Mouse (Mus musculus): Measurements from ENCODE around the gene Ybey. TPM values are rescaled to one million over a fixed set of nuclear protein-coding genes. Genes with fewer than 3 reads are reported as not detected.

The Ybey gene
- total and polyA plus RNA-seq, 2 experiments = 2.6 to 3.0 TPM

DNA sequence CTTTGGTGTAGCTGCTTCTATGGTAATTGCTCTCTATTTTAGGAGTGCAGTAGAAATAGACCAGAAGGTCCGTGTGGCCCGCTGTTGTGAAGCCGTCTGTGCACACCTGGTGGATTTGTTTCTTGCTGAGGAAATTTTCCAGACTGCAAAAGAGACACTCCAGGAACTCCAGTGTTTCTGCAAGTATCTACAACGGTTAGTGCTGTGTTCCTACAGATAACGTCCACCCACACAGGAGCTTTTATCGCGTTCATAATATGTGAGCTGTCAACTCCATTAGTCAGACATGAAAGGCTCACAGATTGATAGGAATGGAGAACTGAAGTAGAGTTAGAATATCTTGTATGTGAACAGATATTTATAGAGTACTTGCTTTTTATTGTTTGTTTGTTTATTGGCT, 27.5 kb upstream of the Ybey start:
- H3K79me2 ChIP-seq (ENCODE audit: control insufficient read depth, insufficient read depth, low read length) = no peaks in the 10 kb centered on the region
- no peak overlapping the region for H3K27ac ChIP-seq (replicated peaks; ENCODE audit: insufficient read depth, low read depth, low read length)
- H3K4me3 ChIP-seq (ENCODE audit: insufficient read depth, low read depth, low read length) = no peak overlapping the region
- peaks cover 52% of the 10 kb centered on the region for H3K36me3 ChIP-seq (ENCODE audit: control insufficient read depth, insufficient read depth, low read length)
- TF ChIP-seq CTCF (IDR thresholded peaks at IDR 0.05; ENCODE audit: low read depth, low read length) (no peak), POLR2A (IDR thresholded peaks at IDR 0.05; ENCODE audit: extremely low read depth, insufficient read depth, low read length) (no peak)
- no peak overlapping the region for H3K9ac ChIP-seq (ENCODE audit: low read depth, low read length)
- no peak for DNase-seq (ENCODE audit: extremely low read depth, low read depth, low spot score)
- 95% methylated on average over 7 of the region's 7 CpGs for WGBS
- H3K4me1 ChIP-seq (ENCODE audit: control insufficient read depth, insufficient read depth, low read length) = peaks cover 4% of the 10 kb centered on the region; the same call in 1 of the 2 replicates
- H3K27me3 ChIP-seq (ENCODE audit: control insufficient read depth, insufficient read depth, low read length) = no peaks in the 10 kb centered on the region

DNA sequence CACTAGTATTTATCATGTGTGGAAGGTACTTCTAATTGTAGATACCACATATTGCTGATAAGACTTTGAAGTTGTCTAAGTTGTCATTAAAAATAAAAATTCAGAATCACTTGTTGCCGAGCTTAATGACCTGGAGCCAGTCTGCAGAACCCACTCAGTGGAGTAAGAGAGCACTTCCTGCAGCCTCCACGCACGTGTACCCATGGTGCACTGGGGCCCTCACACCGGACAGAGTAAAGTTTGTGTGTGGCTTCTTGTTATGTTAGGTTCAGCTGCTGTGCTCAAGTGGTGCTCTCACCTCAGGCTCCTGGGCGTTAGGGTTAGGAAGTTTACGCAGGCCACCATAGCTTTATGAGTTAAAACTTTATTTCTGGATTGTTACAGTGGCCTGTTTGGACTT, 26.6 kb upstream of the Ybey start:
- no peak for DNase-seq (ENCODE audit: extremely low read depth, low read depth, low spot score)
- Histone ChIP-seq H3K27ac (replicated peaks; ENCODE audit: insufficient read depth, low read depth, low read length) (no peak overlapping the region), H3K4me1 (ENCODE audit: control insufficient read depth, insufficient read depth, low read length) (no peaks in the 10 kb centered on the region), H3K4me3 (ENCODE audit: insufficient read depth, low read depth, low read length) (no peak overlapping the region), H3K79me2 (ENCODE audit: control insufficient read depth, insufficient read depth, low read length) (no peaks in the 10 kb centered on the region), H3K9ac (ENCODE audit: low read depth, low read length) (no peak overlapping the region), H3K27me3 (ENCODE audit: control insufficient read depth, insufficient read depth, low read length) (no peaks in the 10 kb centered on the region), H3K36me3 (ENCODE audit: control insufficient read depth, insufficient read depth, low read length) (peaks cover 52% of the 10 kb centered on the region)
- TF ChIP-seq POLR2A (IDR thresholded peaks at IDR 0.05; ENCODE audit: extremely low read depth, insufficient read depth, low read length) = no peak
- WGBS = 93% methylated on average over 6 of the region's 6 CpGs

DNA sequence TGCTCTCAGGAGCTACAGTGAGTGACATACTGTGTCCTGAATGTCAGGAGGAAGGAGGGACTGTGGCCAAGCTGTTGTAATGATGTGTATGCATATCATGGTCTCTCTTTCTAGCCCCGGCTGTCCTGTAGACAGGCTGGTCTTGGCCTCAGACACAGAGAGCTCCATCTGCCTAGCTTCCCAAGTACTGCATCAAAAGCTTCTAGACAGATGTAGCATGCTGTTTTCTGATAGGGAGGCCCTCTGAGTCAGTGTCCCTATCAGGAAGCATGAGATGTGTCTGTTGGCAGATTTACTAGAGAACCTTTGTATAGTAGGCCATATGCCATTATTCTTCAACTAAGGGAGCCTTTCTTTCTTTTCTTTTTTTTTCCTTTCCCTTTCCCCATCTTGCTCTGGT, 24.6 kb upstream of the Ybey start:
- Histone ChIP-seq H3K27ac (replicated peaks; ENCODE audit: insufficient read depth, low read depth, low read length) (no peak overlapping the region), H3K27me3 (ENCODE audit: control insufficient read depth, insufficient read depth, low read length) (no peaks in the 10 kb centered on the region), H3K9ac (ENCODE audit: low read depth, low read length) (no peak overlapping the region), H3K79me2 (ENCODE audit: control insufficient read depth, insufficient read depth, low read length) (no peaks in the 10 kb centered on the region), H3K4me3 (ENCODE audit: insufficient read depth, low read depth, low read length) (no peak overlapping the region), H3K36me3 (ENCODE audit: control insufficient read depth, insufficient read depth, low read length) (peaks cover 48% of the 10 kb centered on the region), H3K4me1 (ENCODE audit: control insufficient read depth, insufficient read depth, low read length) (no peaks in the 10 kb centered on the region)
- DNase-seq (ENCODE audit: extremely low read depth, low read depth, low spot score) = no peak
- no peak for TF ChIP-seq POLR2A (IDR thresholded peaks at IDR 0.05; ENCODE audit: extremely low read depth, insufficient read depth, low read length)
- no peak for TF ChIP-seq CTCF (IDR thresholded peaks at IDR 0.05; ENCODE audit: low read depth, low read length)
- WGBS = 79% methylated on average over 1 of the region's 1 CpGs

- Histone ChIP-seq H3K79me2 (ENCODE audit: control insufficient read depth, insufficient read depth, low read length) (no peaks in the 10 kb centered on the region), H3K36me3 (ENCODE audit: control insufficient read depth, insufficient read depth, low read length) (peaks cover 52% of the 10 kb centered on the region), H3K27me3 (ENCODE audit: control insufficient read depth, insufficient read depth, low read length) (no peaks in the 10 kb centered on the region), H3K27ac (replicated peaks; ENCODE audit: insufficient read depth, low read depth, low read length) (no peak overlapping the region), H3K4me3 (ENCODE audit: insufficient read depth, low read depth, low read length) (no peak overlapping the region), H3K4me1 (ENCODE audit: control insufficient read depth, insufficient read depth, low read length) (no peaks in the 10 kb centered on the region), H3K9ac (ENCODE audit: low read depth, low read length) (no peak overlapping the region)
- TF ChIP-seq POLR2A (IDR thresholded peaks at IDR 0.05; ENCODE audit: extremely low read depth, insufficient read depth, low read length) (no peak), CTCF (IDR thresholded peaks at IDR 0.05; ENCODE audit: low read depth, low read length) (no peak)
- DNase-seq (ENCODE audit: extremely low read depth, low read depth, low spot score) = no peak
- 88% methylated on average over 15 of the region's 15 CpGs for WGBS
Observed at GRCm38 (mm10) chr10:76489205-76489604, 20.3 kb upstream of the Ybey start.

DNA sequence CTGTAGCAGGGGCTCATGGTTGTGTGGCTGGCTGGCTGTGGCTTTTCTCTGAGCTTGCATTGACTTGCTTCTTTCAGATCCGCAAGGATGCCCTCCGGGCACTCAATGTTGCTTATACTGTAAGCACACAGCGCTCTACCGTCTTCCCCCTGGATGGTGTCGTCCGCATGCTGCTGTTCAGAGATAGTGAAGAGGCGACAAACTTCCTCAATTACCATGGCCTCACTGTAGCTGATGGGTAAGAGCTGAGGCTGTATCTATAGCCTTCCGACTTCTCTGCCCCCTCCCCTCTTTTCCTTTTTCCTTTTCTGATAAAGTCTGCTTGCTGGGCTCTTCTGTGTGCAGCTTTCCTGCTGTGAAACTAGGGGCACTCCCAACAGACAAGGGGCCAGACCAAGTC, 19.4 kb upstream of the Ybey start:
- Histone ChIP-seq H3K36me3 (ENCODE audit: control insufficient read depth, insufficient read depth, low read length) (peaks cover 55% of the 10 kb centered on the region), H3K79me2 (ENCODE audit: control insufficient read depth, insufficient read depth, low read length) (no peaks in the 10 kb centered on the region), H3K9ac (ENCODE audit: low read depth, low read length) (no peak overlapping the region), H3K27me3 (ENCODE audit: control insufficient read depth, insufficient read depth, low read length) (no peaks in the 10 kb centered on the region), H3K4me3 (ENCODE audit: insufficient read depth, low read depth, low read length) (no peak overlapping the region), H3K4me1 (ENCODE audit: control insufficient read depth, insufficient read depth, low read length) (no peaks in the 10 kb centered on the region), H3K27ac (replicated peaks; ENCODE audit: insufficient read depth, low read depth, low read length) (no peak overlapping the region)
- DNase-seq (ENCODE audit: extremely low read depth, low read depth, low spot score) = no peak
- TF ChIP-seq POLR2A (IDR thresholded peaks at IDR 0.05; ENCODE audit: extremely low read depth, insufficient read depth, low read length) = no peak
- no peak for TF ChIP-seq CTCF (IDR thresholded peaks at IDR 0.05; ENCODE audit: low read depth, low read length)
- WGBS = 82% methylated on average over 8 of the region's 8 CpGs

DNA sequence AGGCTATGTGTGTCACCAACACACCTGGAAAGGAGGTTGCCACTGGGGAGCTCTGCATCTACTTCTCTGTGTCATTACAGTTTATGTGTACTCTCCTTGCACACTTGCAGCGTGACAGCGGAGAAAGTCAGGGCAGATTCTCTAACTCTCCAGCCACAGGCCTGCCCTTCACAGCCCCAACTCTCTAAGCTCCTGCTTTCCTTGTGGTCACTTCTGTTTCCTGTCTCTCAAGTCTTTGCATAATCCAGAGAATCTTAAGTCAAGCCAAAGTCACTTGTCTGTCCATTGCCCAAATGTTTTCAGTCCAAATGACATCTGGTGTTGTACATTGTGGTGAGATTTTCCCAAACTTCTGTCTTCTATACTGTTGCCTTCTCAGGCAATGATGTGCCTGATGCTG, 17.4 kb upstream of the Ybey start:
- H3K36me3 ChIP-seq (ENCODE audit: control insufficient read depth, insufficient read depth, low read length) = peaks cover 61% of the 10 kb centered on the region
- DNase-seq (ENCODE audit: extremely low read depth, low read depth, low spot score) = no peak
- H3K4me3 ChIP-seq (ENCODE audit: insufficient read depth, low read depth, low read length) = no peak overlapping the region
- no peaks in the 10 kb centered on the region for H3K27me3 ChIP-seq (ENCODE audit: control insufficient read depth, insufficient read depth, low read length)
- H3K27ac ChIP-seq (replicated peaks; ENCODE audit: insufficient read depth, low read depth, low read length) = no peak overlapping the region
- H3K9ac ChIP-seq (ENCODE audit: low read depth, low read length) = no peak overlapping the region
- no peaks in the 10 kb centered on the region for H3K79me2 ChIP-seq (ENCODE audit: control insufficient read depth, insufficient read depth, low read length)
- 97% methylated on average over 2 of the region's 2 CpGs for WGBS
- TF ChIP-seq CTCF (IDR thresholded peaks at IDR 0.05; ENCODE audit: low read depth, low read length) = no peak
- no peak for TF ChIP-seq POLR2A (IDR thresholded peaks at IDR 0.05; ENCODE audit: extremely low read depth, insufficient read depth, low read length)
- H3K4me1 ChIP-seq (ENCODE audit: control insufficient read depth, insufficient read depth, low read length) = no peaks in the 10 kb centered on the region

Data from liver, adult 2 months (tissue).